28 mouse cellular contexts compared by ENCODE assay signal in the genomic region with DNA sequence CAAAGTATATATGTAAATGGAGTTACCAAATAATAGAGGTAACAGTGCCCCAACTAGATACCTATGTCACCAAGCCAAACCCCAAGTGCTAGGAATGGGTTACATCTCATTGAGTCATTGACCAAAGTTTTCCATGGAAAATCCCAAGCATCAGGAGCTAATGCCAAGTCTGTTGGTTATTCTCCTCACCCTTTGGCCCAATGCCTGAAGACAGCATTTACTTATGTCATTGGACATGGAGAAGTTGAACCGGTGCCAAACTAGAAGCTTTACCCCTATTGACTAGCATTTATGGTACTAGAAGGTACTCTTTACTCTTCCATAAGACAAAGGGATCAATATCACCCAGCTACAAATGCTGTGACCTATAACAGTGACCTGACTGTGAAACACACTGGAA.
"Had no signal": no experiment of that assay in that cellular context is flagged by ENCODE, and none has a peak within 500 bp of the region (broad histone marks: within the 10 kb centered on the region; RNA-seq: fewer than 3 reads in every experiment).

No protein-coding gene starts in this region.

- H3K36me3 ChIP-seq: heart, embryonic 13.5 days; heart, embryonic 15.5 days; hindbrain, embryonic 10.5 days; hindbrain, embryonic 12.5 days; intestine, embryonic 15.5 days; limb, embryonic 10.5 days; limb, embryonic 12.5 days; liver, embryonic 13.5 days had no signal

- H3K4me2 ChIP-seq: heart, embryonic 11.5 days; heart, embryonic 13.5 days; heart, embryonic 15.5 days; hindbrain, embryonic 12.5 days; hindbrain, embryonic 14.5 days; intestine, embryonic 15.5 days; limb, embryonic 12.5 days; liver, embryonic 11.5 days; liver, embryonic 13.5 days had no signal

- H3K9me3 ChIP-seq: heart, embryonic 13.5 days; heart, embryonic 15.5 days; hindbrain, embryonic 10.5 days; hindbrain, embryonic 12.5 days; intestine, embryonic 15.5 days; limb, embryonic 10.5 days; limb, embryonic 12.5 days; liver, embryonic 13.5 days had no signal

- H3K27ac ChIP-seq: heart, adult 2 months; heart, embryonic 13.5 days; heart, embryonic 15.5 days; hindbrain, embryonic 10.5 days; hindbrain, embryonic 12.5 days; hindbrain, embryonic 14.5 days; intestine, embryonic 15.5 days; layer of hippocampus, adult 2 months; left cerebral cortex, adult 2 months; limb, embryonic 10.5 days; limb, embryonic 12.5 days; liver, embryonic 13.5 days had no signal

- H3K27me3 ChIP-seq: heart, embryonic 13.5 days; heart, embryonic 15.5 days; hindbrain, embryonic 12.5 days; intestine, embryonic 15.5 days; limb, embryonic 12.5 days; liver, embryonic 13.5 days had no signal

- DNase-seq: gastrocnemius, postnatal 14 days; gastrocnemius, postnatal 36 days; heart, adult 11 months; heart, adult 2 months; heart, postnatal 14 days; heart, postnatal 4 days; kidney, adult 18-20 months; kidney, adult 8-10 months; kidney, postnatal 10 days; kidney, postnatal 25 days; kidney, postnatal 4 days; liver; liver, embryonic 13.5 days had no signal

- ATAC-seq: hindbrain, embryonic 16.5 days; inflammation-experienced regulatory T-cells, adult 6 months; intestine, embryonic 15.5 days; intestine, postnatal 0 days had no signal

- H3K4me3 ChIP-seq: heart, adult 2 months; heart, embryonic 13.5 days; heart, embryonic 15.5 days; hindbrain, embryonic 10.5 days; hindbrain, embryonic 12.5 days; intestine, embryonic 15.5 days; layer of hippocampus, adult 2 months; left cerebral cortex, adult 2 months; limb, embryonic 10.5 days; limb, embryonic 12.5 days; liver, embryonic 13.5 days had no signal

- H3K9ac ChIP-seq: heart, embryonic 13.5 days; heart, embryonic 15.5 days; hindbrain, embryonic 12.5 days; hindbrain, embryonic 14.5 days; intestine, embryonic 15.5 days; limb, embryonic 12.5 days; liver, embryonic 13.5 days had no signal

- H3K4me1 ChIP-seq: heart, embryonic 13.5 days; heart, embryonic 15.5 days; hindbrain, embryonic 10.5 days; hindbrain, embryonic 12.5 days; intestine, embryonic 15.5 days; limb, embryonic 10.5 days; liver, embryonic 13.5 days had no signal
